Mouse (Mus musculus): ENCODE results near the gene Cavin4.

DNA sequence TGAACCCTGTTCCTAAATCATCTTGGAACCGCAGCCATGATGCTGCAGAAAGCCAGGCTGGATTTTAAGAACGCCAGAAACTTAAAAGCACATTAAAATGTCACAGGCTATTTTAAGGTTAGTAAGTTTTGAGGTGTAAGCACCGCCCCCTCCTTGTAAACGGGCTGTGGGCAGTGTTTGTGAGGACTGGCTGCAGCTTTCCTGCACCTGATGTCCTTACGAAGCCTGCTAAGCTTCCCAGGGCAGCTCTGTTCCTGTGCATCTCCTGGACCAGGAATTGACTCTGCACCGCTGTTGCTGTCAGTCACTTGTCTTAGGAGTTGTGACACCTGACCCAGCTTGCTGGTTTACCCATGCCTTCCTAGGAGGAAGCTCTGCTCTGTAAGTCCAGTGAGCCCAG lies 24.8 kb downstream of the Cavin4 start:
- TF ChIP-seq POLR2A (IDR thresholded peaks at IDR 0.05; ENCODE audit: low read depth, low read length) (no peak), CTCF (conservative IDR thresholded peaks at IDR 0.05; ENCODE audit: insufficient read depth, insufficient read length, low read depth, low read length) (no peak)

Measured in kidney, adult 2 months (tissue).